Mouse (Mus musculus): ENCODE measurements around the gene Nrp2. TPM values are rescaled to one million over a fixed set of nuclear protein-coding genes. Genes with fewer than 3 reads are reported as not detected.

Gene Nrp2
- polyA plus RNA-seq, 1 experiment from 2014 or later = 31.1 TPM

DNA sequence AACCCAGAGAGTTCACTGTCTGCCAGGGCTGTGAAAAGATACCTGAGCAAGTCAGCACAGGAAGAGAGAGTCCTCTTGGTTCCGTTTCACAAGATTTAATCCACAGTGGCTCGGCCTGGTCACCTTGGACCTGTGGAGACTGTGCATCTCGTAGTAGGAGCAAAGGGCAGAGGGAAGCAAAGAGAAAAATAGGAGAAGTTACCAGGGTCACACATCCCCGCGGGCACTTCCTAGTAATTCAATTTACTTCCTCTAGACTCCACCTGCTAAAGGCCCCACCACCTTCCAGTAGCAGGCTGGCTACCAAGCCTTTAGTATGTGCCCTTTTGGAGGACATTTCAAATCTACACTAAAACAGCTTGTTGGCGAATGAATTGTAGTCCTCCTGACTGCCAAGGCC is 11.9 kb upstream of the Nrp2 start:
- Histone ChIP-seq H3K9ac (no peak overlapping the region), H3K27ac (no peak overlapping the region), H3K4me2 (replicated peaks) (no peak overlapping the region), H3K9me3 (no peaks in the 10 kb centered on the region), H3K27me3 (replicated peaks) (no peaks in the 10 kb centered on the region), H3K4me1 (replicated peaks) (no peaks in the 10 kb centered on the region), H3K4me3 (replicated peaks) (no peak overlapping the region), H3K36me3 (no peaks in the 10 kb centered on the region)
- WGBS = 92% methylated on average over 6 of the region's 6 CpGs
- ATAC-seq = no peak

GRCm38 (mm10) chr1:62696312-62696982 is 6.6 kb upstream of the Nrp2 start:
- H3K4me1 ChIP-seq (replicated peaks) = peaks cover 13% of the 10 kb centered on the region
- H3K4me3 ChIP-seq (replicated peaks) = no peak overlapping the region
- H3K9me3 ChIP-seq = no peaks in the 10 kb centered on the region
- ATAC-seq = no peak
- H3K4me2 ChIP-seq (replicated peaks) = peak overlapping the region; percentile 40
- H3K27ac ChIP-seq = no peak overlapping the region
- H3K27me3 ChIP-seq (replicated peaks) = no peaks in the 10 kb centered on the region
- WGBS = 46% methylated on average over 6 of the region's 6 CpGs
- no peaks in the 10 kb centered on the region for H3K36me3 ChIP-seq
- no peak overlapping the region for H3K9ac ChIP-seq

DNA sequence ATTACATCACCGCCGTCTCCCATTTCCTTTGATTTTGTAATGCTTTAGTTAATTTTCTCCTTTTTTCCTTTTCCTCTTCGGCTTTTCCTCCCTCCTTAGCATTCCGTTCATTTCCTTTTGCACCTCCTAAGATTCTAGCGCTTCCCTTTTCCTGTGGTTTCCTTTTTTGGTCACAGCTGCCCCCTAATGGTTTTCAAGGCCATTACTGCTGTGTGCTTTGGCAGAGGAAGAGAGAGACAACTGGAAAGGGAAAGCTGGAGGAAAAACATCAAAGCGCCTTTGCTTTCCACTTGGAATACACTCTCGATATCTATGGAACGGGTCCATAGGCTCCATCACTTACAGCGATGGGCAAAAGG is 6.1 kb upstream of the Nrp2 start:
- H3K9ac ChIP-seq = no peak overlapping the region
- H3K4me3 ChIP-seq (replicated peaks) = no peak overlapping the region
- 15% methylated on average over 9 of the region's 9 CpGs for WGBS

GRCm38 (mm10) chr1:62697353-62697752 is 5.7 kb upstream of the Nrp2 start:
- H3K9ac ChIP-seq = no peak overlapping the region
- H3K36me3 ChIP-seq = no peaks in the 10 kb centered on the region
- H3K27me3 ChIP-seq (replicated peaks) = no peaks in the 10 kb centered on the region
- ATAC-seq = no peak
- H3K4me3 ChIP-seq (replicated peaks) = no peak overlapping the region
- H3K27ac ChIP-seq = no peak overlapping the region
- H3K4me1 ChIP-seq (replicated peaks) = peaks cover 20% of the 10 kb centered on the region
- 44% methylated on average over 3 of the region's 3 CpGs for WGBS
- H3K4me2 ChIP-seq (replicated peaks) = peak overlapping the region; percentile 40
- H3K9me3 ChIP-seq = no peaks in the 10 kb centered on the region

More for the DNA sequence above, 6.1 kb upstream of the Nrp2 start:
- Histone ChIP-seq H3K27ac (no peak overlapping the region), H3K27me3 (replicated peaks) (no peaks in the 10 kb centered on the region), H3K4me1 (replicated peaks) (peaks cover 16% of the 10 kb centered on the region), H3K4me2 (replicated peaks) (peak overlapping the region; percentile 40), H3K36me3 (no peaks in the 10 kb centered on the region), H3K9me3 (no peaks in the 10 kb centered on the region)
- peak; percentile 56; the same call in 1 of the 2 replicates for ATAC-seq

- Histone ChIP-seq H3K27me3 (replicated peaks) (no peaks in the 10 kb centered on the region), H3K4me3 (replicated peaks) (no peak overlapping the region), H3K4me2 (replicated peaks) (no peak overlapping the region), H3K9ac (no peak overlapping the region), H3K27ac (no peak overlapping the region), H3K36me3 (no peaks in the 10 kb centered on the region), H3K9me3 (no peaks in the 10 kb centered on the region), H3K4me1 (replicated peaks) (peaks cover 21% of the 10 kb centered on the region)
- 54% methylated on average over 4 of the region's 4 CpGs for WGBS
- ATAC-seq = no peak
Measured at GRCm38 (mm10) chr1:62699801-62700200, 3.3 kb upstream of the Nrp2 start.

- no peaks in the 10 kb centered on the region for H3K9me3 ChIP-seq
- peak overlapping the region; percentile 27; the same call in 1 of the 2 replicates for H3K4me2 ChIP-seq (replicated peaks)
- H3K36me3 ChIP-seq = no peaks in the 10 kb centered on the region
- 33% methylated on average over 10 of the region's 10 CpGs for WGBS
- no peak overlapping the region for H3K9ac ChIP-seq
- H3K4me3 ChIP-seq (replicated peaks) = no peak overlapping the region
- ATAC-seq = peak; percentile 39
- H3K27me3 ChIP-seq (replicated peaks) = no peaks in the 10 kb centered on the region
- H3K27ac ChIP-seq = no peak overlapping the region
- H3K4me1 ChIP-seq (replicated peaks) = peaks cover 20% of the 10 kb centered on the region
Measured at GRCm38 (mm10) chr1:62701065-62701921, 1.8 kb upstream of the Nrp2 start.

DNA sequence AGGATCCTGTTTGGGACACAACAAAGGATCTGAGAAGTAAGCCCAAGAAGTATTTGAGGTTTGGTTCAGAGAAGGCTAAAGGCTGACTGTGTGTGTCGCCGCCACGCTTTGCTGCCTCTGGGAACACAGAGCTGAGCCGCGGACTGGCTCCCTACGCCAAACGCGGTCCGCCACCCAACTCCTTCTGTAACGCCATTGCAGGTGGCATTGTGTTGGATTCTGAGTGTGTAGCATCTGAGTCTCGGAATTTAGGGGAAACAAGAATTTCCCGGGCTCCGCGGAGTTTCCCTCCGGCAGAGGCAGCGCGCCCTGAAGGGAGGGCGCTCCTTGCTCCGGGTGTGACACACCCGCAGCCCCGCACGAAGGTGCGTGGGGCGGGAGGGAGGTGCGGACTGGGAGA is 342 bp upstream of the Nrp2 start:
- peaks cover 13% of the 10 kb centered on the region for H3K4me1 ChIP-seq (replicated peaks)
- H3K4me3 ChIP-seq (replicated peaks) = peak overlapping the region; percentile 58
- H3K9ac ChIP-seq = peak overlapping the region; percentile 75
- peak overlapping the region; percentile 76 for H3K27ac ChIP-seq
- H3K36me3 ChIP-seq = no peaks in the 10 kb centered on the region
- no peak for ATAC-seq
- H3K9me3 ChIP-seq = no peaks in the 10 kb centered on the region
- H3K4me2 ChIP-seq (replicated peaks) = peak overlapping the region; percentile 88
- H3K27me3 ChIP-seq (replicated peaks) = no peaks in the 10 kb centered on the region
- under 1% methylated on average over 25 of the region's 25 CpGs for WGBS

GRCm38 (mm10) chr1:62704117-62704888 is 1.2 kb downstream of the Nrp2 start:
- no peak for ATAC-seq
- Histone ChIP-seq H3K27me3 (replicated peaks) (no peaks in the 10 kb centered on the region), H3K9me3 (no peaks in the 10 kb centered on the region), H3K4me3 (replicated peaks) (peak overlapping the region; percentile 58), H3K36me3 (no peaks in the 10 kb centered on the region), H3K9ac (peak overlapping the region; percentile 75), H3K4me1 (replicated peaks) (peaks cover 26% of the 10 kb centered on the region), H3K4me2 (replicated peaks) (peak overlapping the region; percentile 88), H3K27ac (peak overlapping the region; percentile 76)
- WGBS = 2% methylated on average over 9 of the region's 9 CpGs

DNA sequence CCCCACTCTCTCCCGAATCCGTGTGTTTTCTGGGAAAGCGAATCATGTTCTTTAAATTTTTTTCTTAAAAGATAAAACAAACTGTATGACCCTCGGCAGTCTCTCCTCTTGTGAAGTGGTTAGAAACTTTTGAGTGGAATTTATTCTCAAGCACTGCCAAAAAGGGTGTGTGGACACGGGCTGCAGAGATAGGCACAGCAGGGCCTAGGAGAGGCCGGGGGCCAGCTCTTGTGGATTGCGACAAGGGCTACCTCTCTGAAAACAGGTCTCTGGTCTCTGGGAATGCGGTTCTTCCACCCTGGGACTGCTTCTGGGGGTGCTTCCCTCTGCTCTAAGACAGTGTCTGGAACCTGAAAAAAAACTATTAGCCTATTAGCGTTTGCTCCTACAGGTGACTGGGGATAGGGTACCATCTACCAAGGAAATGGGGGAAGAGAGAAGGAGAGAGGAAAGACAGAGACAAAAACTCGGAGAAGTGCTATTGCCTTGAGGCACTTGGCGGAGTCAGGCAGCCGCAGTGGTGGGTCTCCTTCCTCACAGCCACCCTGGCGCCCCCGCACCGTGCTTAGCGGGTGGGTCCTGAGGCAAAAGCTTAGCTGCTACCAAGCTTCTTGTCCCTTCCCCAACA is 1.9 kb downstream of the Nrp2 start:
- H3K4me1 ChIP-seq (replicated peaks) = peaks cover 31% of the 10 kb centered on the region
- H3K9me3 ChIP-seq = no peaks in the 10 kb centered on the region
- peak overlapping the region; percentile 76 for H3K27ac ChIP-seq
- H3K36me3 ChIP-seq = no peaks in the 10 kb centered on the region
- peak overlapping the region; percentile 75 for H3K9ac ChIP-seq
- no peaks in the 10 kb centered on the region for H3K27me3 ChIP-seq (replicated peaks)
- H3K4me2 ChIP-seq (replicated peaks) = peak overlapping the region; percentile 88
- 6% methylated on average over 16 of the region's 16 CpGs for WGBS
- peak overlapping the region; percentile 58 for H3K4me3 ChIP-seq (replicated peaks)
- ATAC-seq = no peak

DNA sequence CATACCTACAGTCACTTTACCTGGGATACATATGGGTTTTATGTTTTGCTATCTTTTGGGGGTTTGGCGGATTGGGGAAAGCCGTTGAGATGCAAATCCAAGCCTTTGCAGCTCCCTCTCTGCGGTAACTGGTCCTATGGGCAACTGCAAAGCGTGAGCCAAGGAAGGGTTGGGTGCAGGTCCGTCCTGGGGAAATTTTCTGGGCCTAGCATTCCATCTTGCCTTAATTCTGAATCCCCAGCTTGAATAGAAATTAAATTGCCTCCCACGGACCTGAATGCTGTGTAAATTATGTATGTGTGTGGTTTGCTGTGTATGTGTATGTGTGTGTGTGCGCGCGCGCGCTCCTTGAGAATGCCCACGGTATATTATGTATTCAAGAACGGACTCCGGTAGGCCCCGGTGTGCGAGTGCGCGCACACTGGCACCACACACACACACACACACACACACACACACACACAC is 2.5 kb downstream of the Nrp2 start:
- Histone ChIP-seq H3K4me2 (replicated peaks) (peak overlapping the region; percentile 88), H3K27ac (peak overlapping the region; percentile 76; the same call in 1 of the 2 replicates), H3K9ac (peak overlapping the region; percentile 75), H3K36me3 (no peaks in the 10 kb centered on the region), H3K4me3 (replicated peaks) (peak overlapping the region; percentile 58), H3K27me3 (replicated peaks) (no peaks in the 10 kb centered on the region), H3K4me1 (replicated peaks) (peaks cover 36% of the 10 kb centered on the region), H3K9me3 (no peaks in the 10 kb centered on the region)
- ATAC-seq = no peak
- WGBS = 7% methylated on average over 18 of the region's 18 CpGs

DNA sequence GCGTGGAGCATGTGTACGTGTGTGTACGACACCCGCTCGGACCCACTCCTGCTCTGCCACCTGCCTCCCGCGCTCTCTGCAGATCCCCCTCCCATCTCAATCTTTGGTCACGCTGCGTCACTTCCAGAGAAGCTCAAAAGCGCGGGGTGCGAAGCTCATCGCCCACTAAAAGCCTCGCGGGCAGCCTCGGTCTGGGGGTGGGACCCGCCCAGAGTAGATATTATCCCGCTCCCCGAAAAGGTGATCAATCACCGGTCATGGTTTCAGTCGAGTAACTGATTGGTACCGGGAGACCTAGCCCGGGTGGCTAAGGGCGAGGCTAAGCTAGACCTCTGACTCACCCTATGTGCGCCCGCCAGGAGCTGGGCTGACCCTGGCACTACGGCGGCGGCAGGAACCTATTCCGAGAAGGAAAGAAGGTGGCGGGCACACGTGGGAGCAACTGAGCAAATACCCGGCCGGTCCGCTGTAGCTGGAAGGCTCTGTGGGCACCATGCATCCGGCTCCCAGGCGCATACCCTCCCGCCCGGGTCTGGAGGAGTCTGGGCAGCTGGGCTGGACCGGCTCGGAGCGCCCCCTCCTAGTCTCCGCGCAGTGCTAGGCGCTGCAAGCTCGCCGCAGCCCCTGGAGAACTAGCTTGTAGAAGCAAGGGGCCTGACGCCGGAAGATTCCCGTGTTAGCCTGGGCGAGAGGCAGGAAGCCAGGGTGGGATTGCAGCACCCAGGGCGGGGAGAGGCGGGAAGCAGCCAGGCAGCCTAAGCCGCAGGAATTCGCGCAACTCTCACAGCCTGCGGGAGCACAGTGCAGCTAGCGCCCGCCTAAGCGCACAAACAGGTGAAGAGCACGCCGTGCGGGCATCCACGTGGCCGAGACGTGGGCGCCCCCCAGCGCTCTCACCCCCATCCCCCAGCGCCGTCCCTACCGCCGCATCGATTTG is 3.3 kb downstream of the Nrp2 start:
- Histone ChIP-seq H3K9ac (peak overlapping the region; percentile 75), H3K27me3 (replicated peaks) (no peaks in the 10 kb centered on the region), H3K36me3 (no peaks in the 10 kb centered on the region), H3K27ac (peak overlapping the region; percentile 76), H3K9me3 (no peaks in the 10 kb centered on the region), H3K4me2 (replicated peaks) (peak overlapping the region; percentile 88), H3K4me1 (replicated peaks) (peaks cover 34% of the 10 kb centered on the region), H3K4me3 (replicated peaks) (peak overlapping the region; percentile 58)
- ATAC-seq = peak; percentile 55
- WGBS = under 1% methylated on average over 73 of the region's 73 CpGs
